Mouse (Mus musculus) myocyte (in vitro differentiated cells): ENCODE results near the gene Sh2d1b2.

Experiments
- MYOD1 ChIP-seq, 3 experiments: IDR thresholded peaks; one replicate each; pipeline ENCODE4 v1.6.1; 2011; ENCODE audit warnings: control low read depth in 2 of 3, low read depth in 2 of 3, mild to moderate bottlenecking in 2 of 3, moderate library complexity in 1 of 3; ENCODE audit not compliant: insufficient read length in 2 of 3, control insufficient read depth in 1 of 3
- POLR2A ChIP-seq: IDR thresholded peaks from one replicate; pipeline ENCODE4 v1.6.1; 2011; ENCODE audit warnings: low read depth, mild to moderate bottlenecking, control low read depth, moderate library complexity; ENCODE audit not compliant: insufficient read length
- POLR2AphosphoS2 ChIP-seq: IDR thresholded peaks from one replicate; pipeline ENCODE4 v1.6.1; 2011; ENCODE audit warnings: low read depth, control low read depth; ENCODE audit not compliant: insufficient read length
- TCF12 ChIP-seq: IDR thresholded peaks from one replicate; pipeline ENCODE4 v1.6.1; 2011; ENCODE audit warnings: mild to moderate bottlenecking, control low read depth; ENCODE audit not compliant: poor library complexity, insufficient read depth, severe bottlenecking
- TCF3 ChIP-seq: IDR thresholded peaks from one replicate; pipeline ENCODE4 v1.6.1; 2011; ENCODE audit warnings: low read depth, control low read depth; ENCODE audit not compliant: insufficient read length
- USF1 ChIP-seq: IDR thresholded peaks from one replicate; pipeline ENCODE4 v1.6.1; 2011; ENCODE audit warnings: low read depth, mild to moderate bottlenecking, control low read depth, moderate library complexity

DNA sequence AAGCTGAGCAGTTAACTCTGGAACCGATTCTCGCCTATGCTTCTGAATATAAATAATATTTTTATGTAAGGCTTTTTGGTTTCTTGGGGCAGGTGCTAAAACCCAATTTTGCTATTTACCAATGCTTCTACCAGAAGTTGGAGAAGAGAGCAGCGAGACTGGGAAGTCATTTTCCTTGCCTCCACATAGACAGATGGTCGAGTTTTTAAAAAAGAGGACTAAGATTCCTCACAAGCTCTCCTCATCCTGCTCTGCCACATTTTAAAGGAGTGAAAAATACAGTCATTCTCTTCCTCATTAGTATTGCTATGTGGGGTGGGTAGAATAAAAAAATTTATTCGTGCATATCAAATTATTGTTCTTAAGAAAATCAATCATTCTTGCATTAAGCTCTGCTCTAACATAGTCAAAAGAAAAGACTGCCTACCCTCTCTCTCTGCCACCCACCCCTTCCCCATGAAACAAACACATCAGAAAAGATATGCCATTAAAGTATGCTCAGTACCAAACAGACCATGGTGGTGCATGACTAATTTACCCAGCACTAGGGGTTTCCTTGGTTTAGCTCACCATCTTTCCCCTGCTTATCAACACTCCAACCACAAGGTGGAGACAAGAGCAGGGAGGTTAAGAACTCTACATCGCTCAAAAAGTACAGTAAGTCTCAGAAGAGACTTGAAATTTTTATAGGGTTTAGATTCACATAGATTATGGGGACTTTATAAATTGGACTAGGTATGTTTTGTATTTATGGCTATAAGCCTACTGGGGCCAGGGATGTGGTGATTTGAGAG, 14.3 kb upstream of the Sh2d1b2 start:
- TF ChIP-seq POLR2A = no peak
- no peak for TF ChIP-seq MYOD1 (IDR thresholded peaks at IDR 0.05; ENCODE audit: control insufficient read depth in 1 of 3, insufficient read length in 2 of 3, low read depth in 2 of 3)
- no peak for TF ChIP-seq POLR2AphosphoS2
- no peak for TF ChIP-seq TCF12
- TF ChIP-seq USF1 = no peak
- TF ChIP-seq TCF3 = no peak
